Mouse (Mus musculus) kidney, embryonic 14.5 days (tissue): ENCODE measurements around the gene Mbd5. TPM values are rescaled to one million over a fixed set of nuclear protein-coding genes. Genes with fewer than 3 reads are reported as not detected.
A peak's percentile ranks its signal among the peaks of the same experiment; 100 is the strongest.

Experiments used
- ATAC-seq: fragments of 200-750 bp; cut with Nextera tagmentation; 2 replicates; pipeline ENCODE4 v1.8.0; 2017; ENCODE audit warnings: moderate number of reproducible peaks, mild to moderate bottlenecking, moderate TSS enrichment, moderate library complexity; ENCODE audit not compliant: low FRiP score, low TSS enrichment
- H3K27ac ChIP-seq: fragments of 300-500 bp; sonication (generic); 2 replicates; pipeline ENCODE4 v1.5.1; 2014; ENCODE audit warnings: low read depth, mild to moderate bottlenecking, low read length, moderate library complexity, mixed read lengths
- H3K27me3 ChIP-seq: fragments of 300-500 bp; sonication (generic); 2 replicates; pipeline ENCODE4 v1.6.1; 2014; ENCODE audit warnings: mild to moderate bottlenecking, low read length; ENCODE audit not compliant: control insufficient read depth, insufficient read depth
- H3K36me3 ChIP-seq: fragments of 300-500 bp; sonication (generic); 2 replicates; pipeline ENCODE4 v1.6.1; 2014; ENCODE audit warnings: low read length, mixed read lengths; ENCODE audit not compliant: control insufficient read depth, insufficient read depth
- H3K4me1 ChIP-seq: fragments of 300-500 bp; sonication (generic); 2 replicates; pipeline ENCODE4 v1.6.1; 2014; ENCODE audit warnings: low read length, mixed read lengths; ENCODE audit not compliant: control insufficient read depth, insufficient read depth
- H3K4me2 ChIP-seq: fragments of 300-500 bp; sonication (generic); replicated peaks from 2 replicates; pipeline ENCODE4 v1.6.1; 2014; ENCODE audit warnings: low read depth, mild to moderate bottlenecking, low read length
- H3K4me3 ChIP-seq: fragments of 300-500 bp; sonication (generic); 2 replicates; pipeline ENCODE4 v1.5.1; 2014; ENCODE audit warnings: mild to moderate bottlenecking, low read length
- H3K9ac ChIP-seq: fragments of 300-500 bp; sonication (generic); 2 replicates; pipeline ENCODE4 v1.6.1; 2014; ENCODE audit warnings: low read depth, mild to moderate bottlenecking, low read length, moderate library complexity
- H3K9me3 ChIP-seq: fragments of 300-500 bp; sonication (generic); 2 replicates; pipeline ENCODE4 v1.6.1; 2016; ENCODE audit warnings: low read length; ENCODE audit not compliant: control insufficient read depth
- WGBS: fragments of 180-500 bp; shearing (Covaris S2); extraction: QIAGEN DNeasy Blood & Tissue Kit; methylation state at CpG from one replicate; pipeline ENCODE4 v1.1.7; 2014; 5-methylcytosine and 5-hydroxymethylcytosine counted together
- polyA plus RNA-seq: library from polyadenylated mRNA; unstranded; fragments of >200 nt; fragmentation: Nextera tagmentation; extraction: Ambion mirVana; gene quantifications from 2 replicates; pipeline ENCODE4 v1.2.1, GENCODE M21; 2014

Mbd5 gene
- polyA plus RNA-seq: 25.1 and 34.2 TPM in 2 replicates

- WGBS: under 1% methylated on average over 45 of the region's 49 CpGs
- Histone ChIP-seq H3K9ac (peak within 1 kb of the TSS; percentile 91), H3K4me2 (peak within 1 kb of the TSS; percentile 66), H3K27me3 (no peaks in the 10 kb centered on the region), H3K36me3 (no peaks in the 10 kb centered on the region), H3K27ac (peak within 1 kb of the TSS; percentile 97), H3K4me1 (peaks cover 4% of the 10 kb centered on the region; the same call in 1 of the 2 replicates), H3K4me3 (peak within 1 kb of the TSS; percentile 79), H3K9me3 (no peaks in the 10 kb centered on the region)
- ATAC-seq: peak; percentile 99
Observed at GRCm38 (mm10) chr2:48948841-48949584, at the start of gene Mbd5. Mbd5 (plus strand) TSS chr2:48949508.

- 54% methylated on average over 2 of the region's 2 CpGs for WGBS
- H3K9ac ChIP-seq: no peak overlapping the region
- ATAC-seq: no peak
Observed at GRCm38 (mm10) chr2:48908866-48909265, 40.4 kb upstream of the Mbd5 start.

GRCm38 (mm10) chr2:48914185-48914584, 35.1 kb upstream of the Mbd5 start:
- Histone ChIP-seq H3K9me3 (no peaks in the 10 kb centered on the region), H3K27ac (no peak overlapping the region), H3K27me3 (no peaks in the 10 kb centered on the region), H3K4me3 (no peak overlapping the region), H3K36me3 (peaks cover 42% of the 10 kb centered on the region; the same call in 1 of the 2 replicates), H3K4me2 (no peak overlapping the region), H3K9ac (no peak overlapping the region), H3K4me1 (no peaks in the 10 kb centered on the region)
- 76% methylated on average over 1 of the region's 1 CpGs for WGBS
- ATAC-seq: no peak

More at GRCm38 (mm10) chr2:48908866-48909265, 40.4 kb upstream of the Mbd5 start:
- Histone ChIP-seq H3K4me3 (no peak overlapping the region), H3K9me3 (no peaks in the 10 kb centered on the region), H3K36me3 (peaks cover 42% of the 10 kb centered on the region), H3K4me1 (no peaks in the 10 kb centered on the region), H3K4me2 (no peak overlapping the region), H3K27ac (no peak overlapping the region), H3K27me3 (no peaks in the 10 kb centered on the region)

- H3K4me3 ChIP-seq: no peak overlapping the region
- no peaks in the 10 kb centered on the region for H3K9me3 ChIP-seq
- no peak overlapping the region for H3K4me2 ChIP-seq
- peaks cover 39% of the 10 kb centered on the region; the same call in 1 of the 2 replicates for H3K36me3 ChIP-seq
- H3K27ac ChIP-seq: no peak overlapping the region
- H3K9ac ChIP-seq: no peak overlapping the region
- no peak for ATAC-seq
- H3K4me1 ChIP-seq: no peaks in the 10 kb centered on the region
- H3K27me3 ChIP-seq: no peaks in the 10 kb centered on the region
Observed at GRCm38 (mm10) chr2:48915832-48916231, 33.5 kb upstream of the Mbd5 start.

DNA sequence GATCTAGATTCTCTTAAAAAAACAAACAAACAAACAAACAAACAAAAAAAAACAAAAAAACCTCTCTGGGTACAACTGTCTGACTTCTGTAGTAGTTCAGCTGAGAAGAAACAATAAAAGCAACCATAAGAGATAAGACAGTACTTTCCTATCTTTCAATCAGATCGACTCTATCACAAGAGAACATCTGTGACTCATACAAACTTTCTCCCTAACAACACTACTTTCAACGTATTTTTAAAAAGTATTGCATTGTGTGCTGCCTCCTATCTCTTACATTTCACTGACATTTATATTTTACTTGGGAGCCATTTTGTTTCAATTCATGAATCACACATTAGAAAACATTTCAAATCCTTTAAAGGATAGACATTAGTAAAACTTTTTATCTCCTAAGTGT, 14.2 kb upstream of the Mbd5 start:
- Histone ChIP-seq H3K4me1 (no peaks in the 10 kb centered on the region), H3K27ac (no peak overlapping the region), H3K9me3 (no peaks in the 10 kb centered on the region), H3K27me3 (no peaks in the 10 kb centered on the region), H3K4me3 (no peak overlapping the region), H3K4me2 (no peak overlapping the region), H3K9ac (no peak overlapping the region), H3K36me3 (peaks cover 35% of the 10 kb centered on the region)
- 90% methylated on average over 2 of the region's 2 CpGs for WGBS
- no peak for ATAC-seq

- H3K9ac ChIP-seq: peak overlapping the region; percentile 91; the same call in 1 of the 2 replicates
- no peak overlapping the region for H3K27ac ChIP-seq
- H3K27me3 ChIP-seq: no peaks in the 10 kb centered on the region
- H3K4me1 ChIP-seq: peaks cover 4% of the 10 kb centered on the region; the same call in 1 of the 2 replicates
- no peak for ATAC-seq
- peak overlapping the region; percentile 79 for H3K4me3 ChIP-seq
- H3K36me3 ChIP-seq: no peaks in the 10 kb centered on the region
- no peaks in the 10 kb centered on the region for H3K9me3 ChIP-seq
- WGBS: 68% methylated on average over 3 of the region's 3 CpGs
- H3K4me2 ChIP-seq: peak overlapping the region; percentile 66
Observed at GRCm38 (mm10) chr2:48947761-48948160, 1.5 kb upstream of the Mbd5 start.

DNA sequence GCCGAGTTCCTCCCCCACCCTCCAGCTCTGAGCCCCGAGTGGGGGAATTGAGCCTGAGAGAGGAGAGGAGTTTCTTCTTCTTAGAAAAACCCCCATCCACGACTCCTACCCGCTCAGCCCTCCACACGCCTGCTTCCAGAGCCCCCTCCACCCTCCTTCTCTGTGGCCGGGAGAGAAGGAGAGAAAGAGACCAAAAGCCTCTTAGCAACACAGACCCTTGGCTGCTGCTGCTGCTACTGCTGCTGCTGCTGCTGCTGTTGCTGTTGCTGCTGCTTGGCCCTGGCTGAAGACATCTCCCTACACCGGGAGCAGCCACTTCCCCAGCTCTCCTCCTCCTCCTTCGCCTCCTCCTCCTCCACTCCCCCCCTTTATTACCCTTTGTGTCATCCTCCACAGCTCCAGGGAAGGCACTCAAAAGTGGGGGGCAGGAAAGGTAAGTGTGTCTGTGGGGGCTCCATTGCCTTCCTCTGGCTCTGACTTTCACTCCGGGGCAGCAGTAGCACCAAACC, 489 bp downstream of the Mbd5 start:
- ATAC-seq: peak; percentile 66
- Histone ChIP-seq H3K27me3 (no peaks in the 10 kb centered on the region), H3K9ac (peak overlapping the region; percentile 83), H3K4me2 (peak overlapping the region; percentile 61), H3K36me3 (no peaks in the 10 kb centered on the region), H3K4me3 (peak overlapping the region; percentile 79), H3K27ac (peak overlapping the region; percentile 97), H3K9me3 (no peaks in the 10 kb centered on the region), H3K4me1 (peaks cover 4% of the 10 kb centered on the region; the same call in 1 of the 2 replicates)
- WGBS: 0% methylated on average over 9 of the region's 9 CpGs

DNA sequence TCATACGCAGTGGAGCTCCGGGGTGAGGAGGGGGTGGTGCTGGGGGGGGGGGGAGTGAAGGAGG, 776 bp downstream of the Mbd5 start, which contains the start of gene Orc4:
Gene Orc4, minus strand, starts transcription at position 26 of the 64 bp plus-strand sequence.
- Histone ChIP-seq H3K27ac (peak within 1 kb of the TSS; percentile 97), H3K9ac (peak within 1 kb of the TSS; percentile 91)
- ATAC-seq: no peak

DNA sequence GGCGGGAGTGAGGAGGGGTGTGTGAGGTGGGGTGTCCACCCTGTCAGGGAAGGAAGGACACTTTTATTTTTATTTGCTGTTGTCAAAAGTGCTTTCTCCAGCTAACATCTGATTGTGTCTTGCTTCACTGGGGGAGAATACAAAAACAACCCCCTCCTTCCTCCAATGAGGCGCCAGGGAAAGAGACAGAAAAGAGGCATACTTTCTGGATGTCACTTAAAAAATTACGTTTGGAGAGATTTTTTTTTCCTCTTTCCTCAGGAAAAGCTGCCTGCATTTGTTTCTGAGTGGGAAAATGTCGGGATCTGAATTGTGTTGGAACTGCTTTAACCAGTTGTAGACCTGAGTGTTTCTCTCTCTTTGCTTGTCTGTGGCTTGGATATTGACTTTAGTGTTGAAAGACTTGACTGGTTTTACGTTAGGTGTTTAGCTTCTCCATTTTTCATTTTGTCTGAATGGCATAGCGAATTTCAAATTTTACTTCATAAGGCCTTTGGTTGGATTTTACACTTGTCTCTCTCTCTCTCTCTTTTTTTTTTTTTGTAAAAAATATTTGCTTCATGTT, 1.1 kb downstream of the Mbd5 start:
- Histone ChIP-seq H3K9me3 (no peaks in the 10 kb centered on the region), H3K4me1 (peaks cover 4% of the 10 kb centered on the region; the same call in 1 of the 2 replicates), H3K27ac (peak overlapping the region; percentile 97), H3K4me3 (peak overlapping the region; percentile 79), H3K27me3 (no peaks in the 10 kb centered on the region), H3K4me2 (peak overlapping the region; percentile 61), H3K36me3 (no peaks in the 10 kb centered on the region), H3K9ac (peak overlapping the region; percentile 83)
- ATAC-seq: no peak
- 8% methylated on average over 6 of the region's 6 CpGs for WGBS

More for the DNA sequence above, 776 bp downstream of the Mbd5 start, which contains the start of gene Orc4:
- Histone ChIP-seq H3K9me3 (no peaks in the 10 kb centered on the region), H3K36me3 (no peaks in the 10 kb centered on the region), H3K4me2 (peak within 1 kb of the TSS; percentile 61), H3K27me3 (no peaks in the 10 kb centered on the region), H3K4me1 (peaks cover 4% of the 10 kb centered on the region; the same call in 1 of the 2 replicates), H3K4me3 (peak within 1 kb of the TSS; percentile 79)
- WGBS: 0% methylated on average over 2 of the region's 2 CpGs
